Mouse (Mus musculus) fat pad, adult 2 months (tissue): ENCODE data around the gene Gm10128.
"Not testable (repeated sequence)": the region's sequence is repeated elsewhere in the genome, so short reads cannot be mapped to it uniquely, and the experiment has no call there.

Experiments used
- DNase-seq: peaks from one replicate; pipeline ENCODE4 v3.0.0-alpha.2; 2011; ENCODE audit warnings: low read depth, low spot score; ENCODE audit errors: extremely low read depth

The Gm10128 gene

DNA sequence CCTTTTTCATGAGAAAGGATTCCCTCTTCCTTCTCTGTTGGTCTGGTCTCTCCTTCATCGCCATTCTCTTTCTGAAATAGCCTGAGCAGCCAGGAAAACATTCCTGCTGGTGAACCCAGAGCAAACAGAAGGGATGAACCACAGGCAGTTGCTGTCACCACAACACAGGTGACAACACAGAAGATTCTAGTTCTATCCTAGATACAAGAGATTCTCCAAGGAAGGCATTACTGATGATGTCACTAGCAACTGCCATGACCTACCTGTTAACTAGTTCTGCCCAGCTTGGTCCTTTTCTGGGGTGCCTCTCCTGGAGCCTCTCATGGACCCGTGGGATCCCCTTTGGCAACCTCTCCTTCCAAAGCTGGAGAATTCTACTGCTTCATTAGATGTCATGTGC, at the start of gene Gm10128:
Gene Gm10128, minus strand, starts transcription at position 101 of the 400 bp plus-strand sequence.
- DNase-seq = not testable (repeated sequence)

DNA sequence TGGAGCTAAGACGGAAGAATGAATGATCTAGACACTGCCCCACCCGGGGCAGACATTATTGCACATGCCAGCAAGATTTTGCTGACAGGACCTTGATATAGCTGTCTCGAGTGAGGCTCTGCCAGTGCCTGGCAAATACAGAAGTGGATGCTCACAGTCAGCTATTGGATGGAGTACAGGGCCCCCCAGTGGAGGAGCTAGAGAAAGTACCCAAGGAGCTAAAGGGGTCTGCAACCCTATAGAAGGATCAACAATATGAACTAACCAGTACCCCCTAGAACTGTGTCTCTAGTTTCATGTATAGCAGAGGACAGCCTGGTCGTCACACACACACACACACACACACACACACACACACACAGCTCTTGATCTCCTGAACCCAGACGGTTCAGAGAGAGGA, 37.4 kb upstream of the Gm10128 start:
- DNase-seq = not testable (repeated sequence)

DNA sequence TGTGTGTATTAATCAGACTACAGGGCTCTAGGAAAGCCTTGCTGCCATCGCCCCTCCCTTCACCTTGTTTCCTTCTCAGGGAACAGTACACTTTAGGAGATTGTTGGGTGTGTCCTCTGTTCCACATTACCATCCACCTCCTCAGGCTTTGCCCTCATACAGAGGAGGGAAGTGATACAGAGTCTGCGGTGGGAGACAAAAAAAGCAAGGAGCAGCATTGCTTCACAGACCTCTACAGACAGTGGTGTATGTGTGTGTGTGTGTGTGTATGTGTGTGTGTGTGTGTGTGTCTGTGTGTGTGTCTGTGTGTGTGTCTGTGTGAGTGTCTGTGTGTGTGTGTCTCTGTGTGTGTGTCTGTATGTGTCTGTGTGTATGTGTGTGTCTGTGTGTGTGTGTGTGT, 18.7 kb upstream of the Gm10128 start:
- not testable (repeated sequence) for DNase-seq

DNA sequence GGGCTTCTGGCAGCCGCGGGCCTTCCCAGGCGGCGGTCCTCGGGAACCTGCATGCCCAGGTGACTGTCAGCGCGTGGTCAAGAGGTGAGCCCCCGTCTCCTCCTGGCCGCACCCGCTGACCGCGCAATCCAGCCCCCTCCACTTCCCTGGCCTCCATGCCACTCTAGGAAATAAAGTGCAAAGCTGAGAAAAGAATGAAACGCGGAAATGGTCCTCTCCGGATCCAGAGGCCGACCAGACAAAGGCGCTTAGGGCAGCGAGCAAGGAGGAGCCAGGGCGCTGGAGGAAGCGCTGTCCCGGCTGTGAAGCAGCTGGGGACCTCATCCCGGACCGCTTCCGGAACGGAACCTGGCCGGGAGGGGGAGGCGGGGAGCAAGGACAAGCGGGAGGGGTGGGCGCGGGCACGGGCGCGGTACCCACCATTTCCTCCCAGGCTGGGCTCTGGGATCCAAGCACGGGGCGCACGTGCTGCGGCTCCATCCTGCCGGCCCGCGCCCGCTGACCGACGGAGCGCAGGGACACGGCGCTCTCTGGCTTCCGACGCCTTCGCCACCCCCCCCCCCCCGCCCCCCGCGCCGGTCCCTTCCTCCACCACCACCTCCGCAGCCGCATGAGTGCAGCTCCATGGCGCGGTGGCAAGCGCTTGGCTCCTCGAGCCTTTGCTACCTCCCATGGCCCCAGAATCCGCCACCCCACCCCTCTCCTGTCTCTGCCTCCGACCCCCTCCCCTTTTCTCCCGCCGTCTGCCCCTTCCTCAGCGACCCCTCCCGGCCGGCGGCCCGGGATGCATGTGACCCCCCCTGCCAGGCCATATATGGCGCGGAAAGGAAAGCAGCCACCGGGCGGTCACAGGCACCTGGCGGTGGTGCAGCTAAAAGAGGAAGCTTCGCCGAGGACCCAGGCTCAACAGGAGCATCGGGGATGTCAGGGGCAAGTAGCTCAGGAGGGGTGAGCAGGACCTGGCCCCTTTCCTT, 14.6 kb upstream of the Gm10128 start:
- not testable (repeated sequence) for DNase-seq

DNA sequence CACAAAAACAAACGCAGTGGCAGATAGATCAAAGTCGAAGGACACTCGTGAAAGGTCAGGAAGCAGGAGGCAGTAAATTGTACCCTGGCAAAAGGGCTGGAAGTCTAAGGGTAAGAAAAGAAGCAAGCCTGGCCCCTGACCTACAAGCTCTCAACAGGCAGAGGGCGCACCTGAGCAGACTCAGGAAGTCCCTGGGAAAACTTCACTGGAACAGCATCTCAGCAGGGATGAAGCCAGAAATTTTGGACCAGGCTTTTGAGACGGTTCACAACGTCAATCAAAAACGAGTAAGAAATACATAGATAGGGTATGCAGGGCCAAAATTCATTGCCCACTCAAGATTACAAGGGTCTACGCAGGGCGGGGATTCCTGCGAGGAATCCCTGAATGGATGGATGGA, 13.7 kb upstream of the Gm10128 start:
- not testable (repeated sequence) for DNase-seq

DNA sequence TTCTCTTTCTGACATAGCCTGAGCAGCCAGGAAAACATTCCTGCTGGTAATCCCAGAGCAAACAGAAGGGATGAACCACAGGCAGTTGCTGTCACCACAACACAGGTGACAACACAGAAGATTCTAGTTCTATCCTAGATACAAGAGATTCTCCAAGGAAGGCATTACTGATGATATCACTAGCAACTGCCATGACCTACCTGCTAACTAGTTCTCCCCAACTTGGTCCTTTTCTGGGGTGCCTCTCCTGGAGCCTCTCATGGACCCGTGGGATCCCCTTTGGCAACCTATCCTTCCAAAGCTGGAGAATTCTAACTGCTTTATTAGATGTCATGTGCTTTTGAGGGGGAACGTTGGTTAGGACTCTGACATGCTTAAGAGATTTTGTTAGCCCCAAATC, 48.3 kb downstream of the Gm10128 start, which contains the start of gene Gm10338:
Gene Gm10338, minus strand, starts transcription at position 101 of the 400 bp plus-strand sequence.
- not testable (repeated sequence) for DNase-seq
